Mouse (Mus musculus): ENCODE results near the gene Arhgdib. TPM values are rescaled to one million over a fixed set of nuclear protein-coding genes. Genes with fewer than 3 reads are reported as not detected.

The Arhgdib gene
- polyA plus RNA-seq, 1 experiment from 2014 or later: 57.9 TPM

DNA sequence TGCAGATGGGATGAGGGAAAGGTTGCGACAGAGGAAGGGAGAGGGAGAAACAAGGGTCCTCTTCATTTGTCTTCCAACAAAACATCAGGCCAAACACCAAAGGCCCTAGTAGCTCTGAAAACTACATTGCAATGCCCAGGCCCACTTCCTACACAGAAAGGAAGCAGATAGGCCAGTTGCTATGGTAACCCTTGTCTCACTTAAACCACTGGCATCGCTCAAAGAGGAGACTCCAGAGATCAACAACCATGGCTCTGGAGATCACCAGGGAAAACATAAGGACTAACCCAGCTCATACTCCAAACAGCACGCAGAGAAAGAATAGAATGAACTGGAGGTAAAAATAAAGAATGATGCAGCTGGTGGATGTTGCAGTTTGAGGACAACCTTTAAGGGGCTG is 6.5 kb downstream of the Arhgdib start:
- Histone ChIP-seq H3K4me3 (ENCODE audit: low read depth, low read length) (no peak overlapping the region), H3K27ac (ENCODE audit: low read depth) (no peak overlapping the region), H3K36me3 (ENCODE audit: control insufficient read depth, insufficient read depth, low read length) (no peaks in the 10 kb centered on the region), H3K4me2 (ENCODE audit: low read length) (no peak overlapping the region), H3K9me3 (ENCODE audit: control insufficient read depth, low read length) (no peaks in the 10 kb centered on the region), H3K27me3 (replicated peaks; ENCODE audit: control insufficient read depth, insufficient read depth, low read length) (no peaks in the 10 kb centered on the region), H3K9ac (ENCODE audit: low read length) (no peak overlapping the region), H3K4me1 (replicated peaks; ENCODE audit: control insufficient read depth, insufficient read depth, low read length) (peaks cover 14% of the 10 kb centered on the region)
- DNase-seq (ENCODE audit: low spot score): no peak
- ATAC-seq (replicated peaks; ENCODE audit: low FRiP score, low TSS enrichment, low read depth): no peak
- 65% methylated on average over 3 of the region's 3 CpGs for WGBS

- Histone ChIP-seq H3K27ac (ENCODE audit: low read depth) (no peak overlapping the region), H3K9ac (ENCODE audit: low read length) (no peak overlapping the region), H3K4me1 (replicated peaks; ENCODE audit: control insufficient read depth, insufficient read depth, low read length) (peaks cover 14% of the 10 kb centered on the region), H3K36me3 (ENCODE audit: control insufficient read depth, insufficient read depth, low read length) (no peaks in the 10 kb centered on the region), H3K9me3 (ENCODE audit: control insufficient read depth, low read length) (no peaks in the 10 kb centered on the region), H3K4me3 (ENCODE audit: low read depth, low read length) (no peak overlapping the region), H3K27me3 (replicated peaks; ENCODE audit: control insufficient read depth, insufficient read depth, low read length) (no peaks in the 10 kb centered on the region), H3K4me2 (ENCODE audit: low read length) (no peak overlapping the region)
- DNase-seq (ENCODE audit: low spot score) (no peak), ATAC-seq (replicated peaks; ENCODE audit: low FRiP score, low TSS enrichment, low read depth) (no peak)
- 86% methylated on average over 7 of the region's 7 CpGs for WGBS
These were observed 7.6 kb downstream of the Arhgdib start for GRCm38 (mm10) chr6:136934068-136934467.

GRCm38 (mm10) chr6:136931246-136931645 is 10.5 kb downstream of the Arhgdib start:
- no peaks in the 10 kb centered on the region for H3K36me3 ChIP-seq (ENCODE audit: control insufficient read depth, insufficient read depth, low read length)
- no peaks in the 10 kb centered on the region for H3K9me3 ChIP-seq (ENCODE audit: control insufficient read depth, low read length)
- H3K27ac ChIP-seq (ENCODE audit: low read depth): peak overlapping the region; percentile 89
- WGBS: 73% methylated on average over 13 of the region's 13 CpGs
- DNase-seq (ENCODE audit: low spot score): no peak
- H3K27me3 ChIP-seq (replicated peaks; ENCODE audit: control insufficient read depth, insufficient read depth, low read length): no peaks in the 10 kb centered on the region
- no peak overlapping the region for H3K4me3 ChIP-seq (ENCODE audit: low read depth, low read length)
- H3K4me1 ChIP-seq (replicated peaks; ENCODE audit: control insufficient read depth, insufficient read depth, low read length): peaks cover 9% of the 10 kb centered on the region
- H3K9ac ChIP-seq (ENCODE audit: low read length): 0 out of 2 replicates have a peak overlapping the region, but pooled peaks have one; percentile 13
- H3K4me2 ChIP-seq (ENCODE audit: low read length): peak overlapping the region; percentile 44; the same call in 1 of the 2 replicates
- ATAC-seq (replicated peaks; ENCODE audit: low FRiP score, low TSS enrichment, low read depth): no peak

DNA sequence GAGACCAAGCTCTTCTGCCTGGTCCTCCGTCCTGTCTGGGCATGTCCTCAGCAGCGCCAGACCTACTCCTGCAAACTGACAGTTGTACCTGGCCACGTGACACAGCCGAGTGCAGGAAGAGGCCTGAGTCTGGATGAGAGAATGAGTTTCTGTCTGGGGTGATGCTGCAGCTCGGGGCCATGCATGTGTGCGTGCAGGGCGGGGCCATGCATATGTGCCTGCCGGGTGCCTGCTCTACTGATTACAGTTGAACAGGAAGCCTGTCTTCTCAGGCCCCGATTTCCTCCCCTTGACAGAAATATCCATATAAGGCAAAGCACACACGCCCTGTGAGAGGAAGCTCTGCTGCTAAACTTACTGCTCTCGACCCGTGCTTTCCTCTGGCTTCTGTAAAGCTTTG is 11.0 kb downstream of the Arhgdib start:
- peak overlapping the region; percentile 89 for H3K27ac ChIP-seq (ENCODE audit: low read depth)
- ATAC-seq (replicated peaks; ENCODE audit: low FRiP score, low TSS enrichment, low read depth) (peak; percentile 87), DNase-seq (ENCODE audit: low spot score) (peak; percentile 77)
- H3K4me3 ChIP-seq (ENCODE audit: low read depth, low read length): 0 out of 2 replicates have a peak overlapping the region, but pooled peaks have one; percentile 4
- H3K4me2 ChIP-seq (ENCODE audit: low read length): peak overlapping the region; percentile 44
- no peaks in the 10 kb centered on the region for H3K36me3 ChIP-seq (ENCODE audit: control insufficient read depth, insufficient read depth, low read length)
- 6% methylated on average over 12 of the region's 12 CpGs for WGBS
- H3K9me3 ChIP-seq (ENCODE audit: control insufficient read depth, low read length): no peaks in the 10 kb centered on the region
- H3K9ac ChIP-seq (ENCODE audit: low read length): 0 out of 2 replicates have a peak overlapping the region, but pooled peaks have one; percentile 13
- H3K27me3 ChIP-seq (replicated peaks; ENCODE audit: control insufficient read depth, insufficient read depth, low read length): no peaks in the 10 kb centered on the region
- H3K4me1 ChIP-seq (replicated peaks; ENCODE audit: control insufficient read depth, insufficient read depth, low read length): peaks cover 9% of the 10 kb centered on the region

- H3K9me3 ChIP-seq (ENCODE audit: control insufficient read depth, low read length): no peaks in the 10 kb centered on the region
- no peaks in the 10 kb centered on the region for H3K36me3 ChIP-seq (ENCODE audit: control insufficient read depth, insufficient read depth, low read length)
- 94% methylated on average over 1 of the region's 1 CpGs for WGBS
- H3K4me2 ChIP-seq (ENCODE audit: low read length): no peak overlapping the region
- no peaks in the 10 kb centered on the region for H3K27me3 ChIP-seq (replicated peaks; ENCODE audit: control insufficient read depth, insufficient read depth, low read length)
- no peak overlapping the region for H3K9ac ChIP-seq (ENCODE audit: low read length)
- H3K4me3 ChIP-seq (ENCODE audit: low read depth, low read length): no peak overlapping the region
- peaks cover 9% of the 10 kb centered on the region for H3K4me1 ChIP-seq (replicated peaks; ENCODE audit: control insufficient read depth, insufficient read depth, low read length)
- no peak overlapping the region for H3K27ac ChIP-seq (ENCODE audit: low read depth)
- DNase-seq (ENCODE audit: low spot score): no peak
- no peak for ATAC-seq (replicated peaks; ENCODE audit: low FRiP score, low TSS enrichment, low read depth)
These were observed 14.1 kb downstream of the Arhgdib start for GRCm38 (mm10) chr6:136927626-136928025.

- DNase-seq (ENCODE audit: low spot score) (no peak), ATAC-seq (replicated peaks; ENCODE audit: low FRiP score, low TSS enrichment, low read depth) (no peak)
- no peak overlapping the region for H3K4me2 ChIP-seq (ENCODE audit: low read length)
- H3K27ac ChIP-seq (ENCODE audit: low read depth): no peak overlapping the region
- 65% methylated on average over 8 of the region's 8 CpGs for WGBS
- H3K4me3 ChIP-seq (ENCODE audit: low read depth, low read length): no peak overlapping the region
- H3K27me3 ChIP-seq (replicated peaks; ENCODE audit: control insufficient read depth, insufficient read depth, low read length): no peaks in the 10 kb centered on the region
- H3K9ac ChIP-seq (ENCODE audit: low read length): no peak overlapping the region
- H3K36me3 ChIP-seq (ENCODE audit: control insufficient read depth, insufficient read depth, low read length): no peaks in the 10 kb centered on the region
- no peaks in the 10 kb centered on the region for H3K9me3 ChIP-seq (ENCODE audit: control insufficient read depth, low read length)
- peaks cover 11% of the 10 kb centered on the region; the same call in 1 of the 2 replicates for H3K4me1 ChIP-seq (replicated peaks; ENCODE audit: control insufficient read depth, insufficient read depth, low read length)
These were observed 16.6 kb downstream of the Arhgdib start for GRCm38 (mm10) chr6:136925049-136925448.

DNA sequence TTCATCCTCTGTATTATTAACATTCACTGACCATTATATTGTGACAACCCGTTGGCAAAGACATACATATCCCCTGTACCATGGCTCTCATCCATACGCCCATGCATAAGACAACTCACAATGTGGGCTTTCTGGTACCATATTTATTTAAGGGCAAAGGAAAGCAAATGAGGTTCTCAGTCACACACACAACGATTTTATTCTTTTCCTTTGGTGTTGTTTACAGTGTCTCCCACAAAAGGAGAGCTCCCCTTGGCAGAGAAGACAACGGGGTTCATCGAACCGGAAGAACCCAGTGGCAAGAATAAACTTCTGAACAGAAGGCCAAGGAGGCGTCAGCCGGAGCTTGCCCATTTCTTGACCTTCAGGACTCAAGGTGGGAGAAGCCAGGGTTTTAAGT is 18.2 kb downstream of the Arhgdib start, which contains the start of gene Pde6h:
Gene Pde6h (plus strand): TSS at position 301 of the 400 bp plus-strand sequence.
- no peak within 1 kb of the TSS for H3K27ac ChIP-seq (ENCODE audit: low read depth)
- no peaks in the 10 kb centered on the region for H3K9me3 ChIP-seq (ENCODE audit: control insufficient read depth, low read length)
- no peak for DNase-seq (ENCODE audit: low spot score)
- no peak within 1 kb of the TSS for H3K4me2 ChIP-seq (ENCODE audit: low read length)
- H3K27me3 ChIP-seq (replicated peaks; ENCODE audit: control insufficient read depth, insufficient read depth, low read length): no peaks in the 10 kb centered on the region
- no peak within 1 kb of the TSS for H3K9ac ChIP-seq (ENCODE audit: low read length)
- H3K36me3 ChIP-seq (ENCODE audit: control insufficient read depth, insufficient read depth, low read length): no peaks in the 10 kb centered on the region
- H3K4me3 ChIP-seq (ENCODE audit: low read depth, low read length): no peak within 1 kb of the TSS
- 93% methylated on average over 8 of the region's 8 CpGs for WGBS
- H3K4me1 ChIP-seq (replicated peaks; ENCODE audit: control insufficient read depth, insufficient read depth, low read length): peaks cover 11% of the 10 kb centered on the region; the same call in 1 of the 2 replicates
- no peak for ATAC-seq (replicated peaks; ENCODE audit: low FRiP score, low TSS enrichment, low read depth)

- Histone ChIP-seq H3K9ac (ENCODE audit: low read length) (no peak overlapping the region), H3K4me2 (ENCODE audit: low read length) (no peak overlapping the region), H3K27ac (ENCODE audit: low read depth) (no peak overlapping the region), H3K27me3 (replicated peaks; ENCODE audit: control insufficient read depth, insufficient read depth, low read length) (no peaks in the 10 kb centered on the region), H3K9me3 (ENCODE audit: control insufficient read depth, low read length) (no peaks in the 10 kb centered on the region), H3K4me3 (ENCODE audit: low read depth, low read length) (no peak overlapping the region), H3K4me1 (replicated peaks; ENCODE audit: control insufficient read depth, insufficient read depth, low read length) (peaks cover 17% of the 10 kb centered on the region; the same call in 1 of the 2 replicates), H3K36me3 (ENCODE audit: control insufficient read depth, insufficient read depth, low read length) (no peaks in the 10 kb centered on the region)
- ATAC-seq (replicated peaks; ENCODE audit: low FRiP score, low TSS enrichment, low read depth) (no peak), DNase-seq (ENCODE audit: low spot score) (no peak)
- 90% methylated on average over 7 of the region's 7 CpGs for WGBS
These were observed 18.8 kb downstream of the Arhgdib start for GRCm38 (mm10) chr6:136922871-136923270.

DNA sequence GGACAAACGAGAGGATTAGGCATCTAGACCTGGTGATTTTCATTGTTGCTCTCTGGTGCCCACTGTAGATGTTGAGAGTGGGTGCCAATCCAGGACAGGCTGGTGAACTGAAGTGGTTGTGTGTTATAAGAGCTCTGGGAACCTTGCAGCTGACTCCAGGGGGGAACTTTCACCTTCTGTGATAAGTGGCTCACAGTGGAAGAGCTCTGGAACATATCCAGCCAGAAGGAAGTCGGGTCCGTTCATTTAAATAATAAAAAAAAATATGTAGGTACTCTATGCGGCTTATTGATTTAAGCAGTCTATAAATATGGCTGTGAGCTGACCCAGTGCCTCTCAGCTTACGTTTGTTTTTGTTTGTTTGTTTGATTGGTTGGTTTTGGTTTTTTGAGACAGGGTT is 19.6 kb downstream of the Arhgdib start, which contains the start of gene Erp27:
Gene Erp27 (minus strand): TSS at position 101 of the 400 bp plus-strand sequence.
- H3K4me1 ChIP-seq (replicated peaks; ENCODE audit: control insufficient read depth, insufficient read depth, low read length): peaks cover 19% of the 10 kb centered on the region; the same call in 1 of the 2 replicates
- no peak within 1 kb of the TSS for H3K27ac ChIP-seq (ENCODE audit: low read depth)
- H3K4me3 ChIP-seq (ENCODE audit: low read depth, low read length): no peak within 1 kb of the TSS
- no peaks in the 10 kb centered on the region for H3K9me3 ChIP-seq (ENCODE audit: control insufficient read depth, low read length)
- H3K4me2 ChIP-seq (ENCODE audit: low read length): no peak within 1 kb of the TSS
- DNase-seq (ENCODE audit: low spot score) (no peak), ATAC-seq (replicated peaks; ENCODE audit: low FRiP score, low TSS enrichment, low read depth) (no peak)
- WGBS: 51% methylated on average over 5 of the region's 5 CpGs
- no peaks in the 10 kb centered on the region for H3K27me3 ChIP-seq (replicated peaks; ENCODE audit: control insufficient read depth, insufficient read depth, low read length)
- no peak within 1 kb of the TSS for H3K9ac ChIP-seq (ENCODE audit: low read length)
- no peaks in the 10 kb centered on the region for H3K36me3 ChIP-seq (ENCODE audit: control insufficient read depth, insufficient read depth, low read length)
